Mouse (Mus musculus): ENCODE data around the gene Anapc1.

DNA sequence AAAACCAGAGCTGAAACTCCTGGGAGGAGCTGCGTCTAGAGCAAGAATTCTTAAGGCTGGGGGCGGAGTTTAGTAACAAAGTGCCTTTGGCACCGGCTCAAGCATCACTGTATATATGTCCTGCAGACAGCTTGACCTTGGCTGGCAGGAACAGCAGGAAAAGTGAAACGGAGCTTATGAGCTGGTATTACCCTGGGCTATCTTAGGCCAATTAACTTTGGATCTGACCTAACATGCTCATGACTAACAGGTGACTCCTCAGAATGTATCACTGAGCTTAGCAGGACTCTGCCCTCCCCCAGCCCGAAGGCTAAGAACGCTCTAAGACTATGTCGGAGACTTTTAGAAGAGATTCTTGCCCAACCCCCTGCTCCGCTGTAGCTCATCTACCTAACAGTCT lies 121.3 kb downstream of the Anapc1 start:
- TF ChIP-seq CTCF (IDR thresholded peaks at IDR 0.05; ENCODE audit: borderline replicate concordance, insufficient read depth, low read length), result no peak
- no peak for TF ChIP-seq POLR2A (IDR thresholded peaks at IDR 0.05; ENCODE audit: low read depth, low read length)

Measured in embryonic fibroblast, embryonic 13.5 days (primary cell).